Mouse (Mus musculus): ENCODE measurements at regions not wholly inside any gene's neighbourhood (a gene's known extent, or its start where the extent isn't known, plus 50 kb on each side); places are given as distances from the start of the nearest gene placed in this dataset.

DNA sequence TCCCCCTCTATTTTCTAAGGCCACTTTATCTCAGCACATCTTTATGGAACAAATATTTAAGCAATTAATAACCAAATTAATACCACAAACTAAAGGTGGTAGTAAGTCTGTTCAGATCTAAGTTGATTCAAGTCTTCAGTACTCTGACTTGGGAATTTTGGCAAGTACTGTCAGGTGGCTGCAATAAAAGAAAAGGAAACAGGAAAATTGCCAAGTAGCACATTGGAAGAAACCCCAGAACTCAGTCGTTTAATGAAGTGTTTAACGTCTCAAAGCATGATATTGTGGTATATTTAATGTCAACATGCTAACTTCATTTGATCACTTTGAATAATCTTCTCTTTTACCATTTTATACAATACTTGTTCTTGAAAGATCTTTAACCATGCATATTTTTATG lies 142.2 kb downstream of the Gm11146 start:
- no peak for DNase-seq (ENCODE audit: low spot score in 2 of 2)

DNA sequence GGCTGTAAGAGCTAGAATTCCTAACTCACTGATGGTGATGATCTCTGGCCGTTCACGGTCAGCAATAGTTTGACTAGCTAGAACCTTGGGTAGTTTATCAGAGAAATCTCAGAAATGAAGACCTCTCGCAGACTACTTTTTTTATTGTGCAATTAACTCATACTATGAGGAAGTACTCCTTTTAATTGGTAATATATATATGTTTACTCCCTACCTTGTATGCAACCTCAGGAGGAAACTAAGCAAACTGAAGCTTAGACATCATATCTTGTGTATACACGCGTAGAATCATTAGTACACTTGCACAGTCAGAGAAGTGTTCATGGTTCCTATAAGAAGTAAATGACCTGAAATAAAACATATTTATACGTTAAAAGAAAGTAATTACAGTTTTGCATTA lies 157.2 kb downstream of the Gm11146 start:
- no peak for DNase-seq (ENCODE audit: low spot score in 2 of 2)

DNA sequence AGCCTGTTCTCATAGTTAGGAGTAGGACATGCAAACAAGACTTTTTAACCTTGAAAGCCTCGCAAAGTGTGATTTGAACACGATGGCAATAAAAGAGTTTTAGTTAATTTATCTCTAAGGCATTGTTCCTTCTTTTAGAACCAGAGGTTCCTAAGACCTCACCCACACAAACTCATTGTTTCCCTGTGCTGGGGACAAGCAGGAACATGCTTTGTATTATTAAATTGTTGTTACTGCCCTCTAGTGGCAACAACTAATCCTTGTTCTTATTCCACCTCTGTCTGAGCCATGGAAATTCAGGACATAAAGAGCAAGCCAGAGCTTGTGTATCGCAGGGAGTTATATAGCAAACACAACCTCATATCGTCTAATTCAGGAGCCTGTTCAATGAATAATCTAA lies 157.9 kb downstream of the Gm11146 start:
- DNase-seq (ENCODE audit: low spot score in 2 of 2) = no peak

DNA sequence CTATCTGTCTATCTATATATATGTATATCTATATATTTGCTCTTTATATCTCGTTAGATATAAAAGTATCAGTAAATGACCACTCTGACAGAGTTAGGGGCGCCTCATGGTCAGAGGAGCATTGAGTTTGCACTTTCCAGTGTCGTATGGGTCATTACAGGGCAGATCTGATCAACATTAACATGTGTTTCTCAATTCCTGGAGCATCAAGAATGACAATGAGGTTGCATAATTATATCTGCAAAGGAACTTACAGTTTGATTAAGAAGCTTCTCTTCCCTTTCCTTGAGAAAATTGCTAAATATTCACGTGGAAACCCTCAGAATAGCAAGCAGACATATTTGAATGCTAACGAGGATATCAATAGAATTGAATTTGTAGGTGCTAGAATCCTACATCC lies 158.6 kb downstream of the Gm11146 start:
- no peak for DNase-seq (ENCODE audit: low spot score in 2 of 2)

DNA sequence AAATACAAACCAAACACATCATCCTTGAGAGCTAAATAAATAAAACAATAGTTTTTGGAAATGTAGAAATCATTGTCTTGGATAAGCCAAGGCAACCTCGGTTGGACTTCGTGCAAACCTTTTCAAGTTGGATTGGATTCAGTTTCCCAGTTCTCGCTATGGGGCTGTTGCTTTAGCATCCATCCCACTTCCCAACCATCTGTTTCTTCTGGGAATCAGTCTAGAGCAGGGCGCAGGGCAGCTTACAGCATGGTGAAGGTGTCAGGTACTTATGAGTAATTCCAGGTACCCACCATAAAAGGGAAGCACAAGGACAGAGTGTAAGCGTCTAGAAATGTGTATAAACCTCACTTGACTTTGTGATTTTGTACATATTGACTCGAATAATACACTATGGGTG lies 159.0 kb downstream of the Gm11146 start:
- no peak for DNase-seq (ENCODE audit: low spot score in 2 of 2)

DNA sequence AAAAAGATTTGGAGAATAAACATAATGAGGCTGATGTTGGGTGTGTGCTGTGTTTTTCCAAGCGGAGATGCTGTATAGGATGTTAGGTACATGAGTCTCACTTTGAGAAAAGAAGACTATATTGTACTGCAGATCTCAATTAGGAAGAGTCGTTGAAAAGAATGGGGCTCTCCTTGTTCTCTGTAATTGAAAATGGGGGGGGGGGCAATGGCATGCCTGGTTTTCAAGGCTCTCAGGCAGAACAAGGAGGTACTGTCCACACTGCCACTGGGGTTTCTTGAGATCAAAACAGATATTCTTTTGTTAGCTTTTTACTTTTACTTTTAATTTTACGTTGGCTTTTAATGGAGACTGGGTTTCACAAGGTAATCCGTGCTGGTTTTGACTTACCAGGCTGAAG lies 170.5 kb downstream of the Gm11146 start:
- DNase-seq (ENCODE audit: low spot score in 2 of 2) = no peak

DNA sequence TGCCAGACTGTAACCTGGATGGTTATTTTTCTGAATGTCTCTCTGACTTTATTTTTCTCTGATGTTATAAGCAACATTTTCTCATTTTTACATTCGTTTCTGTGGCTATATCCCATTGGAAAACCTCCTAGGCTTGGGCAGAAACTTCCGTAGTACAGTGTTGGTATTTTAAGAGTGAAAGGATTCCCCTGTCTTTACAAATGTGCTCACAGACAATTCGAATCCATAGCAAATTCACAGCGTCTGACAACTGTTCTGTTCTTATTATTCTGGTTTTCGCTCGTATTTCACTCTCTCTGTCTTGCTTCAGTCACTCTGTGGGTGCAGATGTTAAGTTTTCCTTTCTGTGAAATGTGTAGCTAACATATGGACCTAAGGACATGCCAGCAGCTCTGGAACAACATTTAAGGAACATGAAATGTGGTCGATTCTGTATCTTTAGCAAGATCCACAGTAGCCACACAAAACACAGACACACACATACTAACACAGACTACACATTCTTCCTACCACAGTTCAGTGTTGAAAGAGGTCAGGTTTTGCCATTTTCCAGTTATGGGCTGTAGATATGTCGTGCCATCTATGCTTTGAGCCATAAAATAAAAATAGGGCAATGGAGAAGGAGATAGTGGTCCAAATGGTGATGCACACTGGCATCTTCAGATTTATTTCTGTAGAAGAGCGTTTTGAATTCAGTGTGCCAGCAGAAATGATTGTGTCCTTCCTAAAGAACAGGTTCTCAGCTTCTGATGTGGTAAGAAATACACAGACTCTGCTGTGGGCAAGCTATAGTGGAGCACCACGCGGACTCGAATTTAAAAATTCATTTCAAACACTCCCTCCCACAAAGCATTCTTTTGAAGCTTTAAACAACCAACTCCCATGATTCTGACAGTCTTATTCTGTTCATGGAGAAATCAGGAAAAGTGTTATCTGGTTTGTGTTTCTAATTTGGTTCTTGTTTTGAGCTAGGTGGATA lies 179.2 kb downstream of the Gm11146 start:
- DNase-seq (ENCODE audit: low spot score in 2 of 2) = no peak

DNA sequence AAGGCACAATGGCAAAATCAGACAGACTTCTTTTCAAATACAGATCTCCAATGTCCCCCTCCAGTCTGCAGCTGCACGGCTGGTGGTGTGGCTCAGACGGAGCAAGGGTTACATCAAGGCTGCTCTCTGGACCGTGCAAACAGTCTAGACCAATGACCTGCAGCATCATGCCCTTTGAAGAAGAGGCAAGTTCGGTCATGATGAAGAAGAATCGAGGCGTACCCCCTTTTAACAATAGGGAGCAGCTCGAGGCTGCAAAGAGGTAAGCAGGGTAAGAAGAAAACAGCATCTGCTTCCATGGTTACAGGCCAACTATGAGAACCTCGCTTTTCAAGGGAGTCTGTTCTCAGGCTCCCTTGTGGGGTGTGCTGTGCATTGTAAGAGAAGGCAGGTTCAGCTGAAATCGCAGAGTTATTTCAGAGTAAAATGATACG lies 180.3 kb downstream of the Gm11146 start:
- DNase-seq (ENCODE audit: low spot score in 2 of 2) = no peak

DNA sequence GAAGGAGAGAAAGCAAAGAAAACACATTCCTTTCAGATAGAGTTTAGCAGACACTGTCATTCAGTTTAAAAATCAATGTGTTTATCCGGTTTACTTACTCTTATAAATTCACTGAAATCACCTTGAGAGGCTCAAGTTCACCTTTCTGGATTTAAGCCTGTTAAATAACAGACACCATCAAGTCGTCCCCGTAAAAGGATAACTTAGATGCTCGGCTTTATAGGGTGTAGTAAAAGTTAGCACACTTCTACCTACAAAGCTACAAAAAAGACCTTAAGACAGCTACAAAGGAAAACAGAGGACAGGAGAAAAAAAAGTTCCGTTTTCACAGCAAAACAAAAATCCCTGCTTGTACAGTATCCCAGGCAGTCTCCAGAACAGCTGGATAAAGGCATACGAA lies 180.9 kb downstream of the Gm11146 start:
- DNase-seq (ENCODE audit: low spot score in 2 of 2) = no peak

DNA sequence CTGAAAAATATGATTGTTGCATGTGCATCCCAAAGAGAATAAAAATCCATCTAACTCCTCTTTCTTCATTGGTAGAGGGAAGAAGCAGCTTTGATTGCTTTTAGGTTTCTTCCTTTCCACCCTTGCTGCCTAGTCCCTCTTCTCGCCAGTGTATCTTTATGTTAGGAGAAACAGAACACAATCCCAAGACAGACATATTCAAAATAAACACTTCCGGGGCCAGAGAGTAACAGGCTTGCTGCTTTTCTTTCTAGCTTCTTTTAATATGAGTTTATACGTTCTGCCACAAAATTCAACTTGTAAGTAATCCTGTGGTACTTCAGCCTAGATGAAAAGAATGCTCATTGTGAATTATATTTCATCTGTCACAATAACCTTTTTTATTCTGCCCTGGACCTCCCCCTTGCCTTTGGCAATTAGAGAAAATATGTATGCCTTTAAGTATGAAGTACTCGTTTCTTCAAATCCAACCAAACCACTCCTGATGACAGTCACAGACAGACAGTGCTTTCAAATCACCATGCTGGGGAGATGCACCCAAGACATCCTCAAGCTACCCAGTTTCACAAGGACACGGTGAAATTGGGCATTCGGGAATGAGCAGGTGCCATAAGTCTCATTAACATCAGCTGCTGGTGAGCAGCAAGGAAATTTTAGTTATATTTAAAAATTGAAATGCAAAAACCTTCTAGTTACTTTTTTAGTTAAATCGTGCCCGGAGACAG lies 181.6 kb downstream of the Gm11146 start:
- DNase-seq (ENCODE audit: low spot score in 2 of 2) = no peak

DNA sequence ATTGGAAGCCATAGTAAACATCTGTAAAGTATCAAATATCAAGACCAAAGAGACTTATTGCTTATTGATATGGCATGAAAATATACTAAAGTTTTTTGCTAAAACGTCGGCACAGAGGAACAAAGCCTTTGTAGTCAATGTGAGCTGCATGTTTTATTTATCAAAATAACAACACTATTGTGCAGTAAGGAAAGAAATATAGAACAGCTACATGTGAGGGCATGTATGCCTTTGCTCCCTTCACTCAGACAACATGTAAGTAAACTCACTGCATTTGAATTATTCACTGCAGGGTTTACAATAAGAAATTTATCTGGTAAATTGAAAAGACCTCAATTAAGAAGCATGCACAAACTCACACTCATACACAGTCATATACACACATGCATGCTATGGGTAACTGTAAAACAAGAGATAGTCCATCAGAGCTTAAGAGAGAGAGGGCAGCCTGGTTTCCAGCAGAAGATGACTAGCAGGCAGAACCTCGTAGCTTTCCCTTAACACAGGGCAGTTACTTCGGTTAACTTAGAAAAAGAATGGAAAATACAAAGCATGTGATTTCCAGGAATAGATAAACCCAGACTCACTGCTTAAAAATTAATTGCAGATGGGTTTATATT lies 182.7 kb downstream of the Gm11146 start:
- DNase-seq (ENCODE audit: low spot score in 2 of 2) = no peak

DNA sequence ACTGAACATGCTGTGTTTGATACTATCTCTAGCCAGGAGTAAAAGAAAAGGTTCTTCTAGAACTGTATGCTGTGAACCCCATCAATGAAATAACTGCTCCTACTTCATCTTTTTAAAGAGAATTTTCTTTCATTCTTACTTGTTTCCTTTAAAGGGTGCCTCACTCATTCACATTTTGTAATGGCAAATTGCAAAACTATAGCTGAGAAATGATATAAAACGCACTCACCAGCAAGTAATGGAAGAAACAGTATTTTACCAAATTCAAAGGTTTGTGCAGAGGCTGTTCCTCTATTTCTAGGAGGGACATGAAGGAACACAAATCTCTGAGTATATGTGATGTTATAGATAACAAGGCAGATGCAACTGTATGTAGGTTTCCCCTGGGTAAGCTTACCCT lies 183.4 kb downstream of the Gm11146 start:
- DNase-seq (ENCODE audit: low spot score in 2 of 2) = no peak

DNA sequence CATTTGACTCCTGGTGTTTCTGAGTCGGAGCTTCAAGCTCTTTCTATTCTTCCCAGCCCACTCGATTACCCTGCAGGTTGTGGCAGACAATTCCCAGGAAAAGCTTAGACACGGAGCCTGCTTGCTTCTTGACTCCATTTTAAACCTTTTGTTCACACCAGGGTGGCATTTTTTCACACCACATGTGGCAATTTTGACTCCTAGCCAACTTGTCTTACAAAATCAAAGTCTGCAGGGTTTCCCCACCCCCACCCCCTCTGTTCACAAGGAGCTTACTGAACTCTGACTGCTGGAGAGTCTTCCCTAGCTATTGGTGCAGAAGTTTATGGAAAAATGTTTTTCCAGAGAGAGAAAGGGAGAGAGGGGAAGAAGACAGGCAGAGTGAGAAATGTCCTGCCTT lies 184.1 kb downstream of the Gm11146 start:
- DNase-seq (ENCODE audit: low spot score in 2 of 2) = no peak

DNA sequence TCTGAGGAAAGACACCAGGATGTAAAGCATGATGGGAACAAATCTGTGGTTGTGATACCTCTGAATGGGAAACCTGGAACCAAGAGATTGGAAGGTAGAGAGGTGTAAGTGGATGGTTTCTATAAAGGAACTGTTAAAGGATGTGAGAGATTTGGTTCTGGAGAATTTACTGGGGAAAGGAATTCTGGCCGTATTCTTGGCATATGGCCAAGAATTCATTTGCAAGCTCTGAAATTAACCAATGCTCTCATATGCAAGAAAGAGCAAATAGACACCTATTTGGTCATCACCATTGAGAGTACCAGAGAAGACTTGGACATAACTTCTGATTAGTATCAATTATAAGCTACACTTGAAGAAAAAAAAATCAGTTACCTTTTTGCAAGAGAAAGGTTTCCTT lies 187.3 kb downstream of the Gm11146 start:
- no peak for DNase-seq (ENCODE audit: low spot score in 2 of 2)

DNA sequence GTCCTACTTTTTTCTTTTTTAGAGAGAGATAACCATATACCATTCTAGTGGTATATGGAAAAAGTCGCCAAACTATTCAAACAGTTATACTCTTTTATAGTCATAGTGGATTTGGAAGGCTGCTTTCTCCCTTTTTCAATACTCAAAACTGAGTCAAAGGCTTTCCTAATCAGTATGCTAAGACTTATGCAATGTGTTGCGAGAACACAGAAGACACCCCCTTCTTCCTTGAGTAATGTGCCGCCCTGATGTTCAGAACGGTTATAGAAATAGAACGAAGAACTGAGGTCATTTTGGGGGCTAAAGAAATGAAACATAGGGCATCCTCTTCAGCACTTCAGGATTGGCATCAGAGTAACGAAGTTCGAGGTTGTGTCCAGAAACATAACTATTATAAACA lies 192.7 kb downstream of the Gm11146 start:
- DNase-seq (ENCODE audit: low spot score in 2 of 2) = no peak

DNA sequence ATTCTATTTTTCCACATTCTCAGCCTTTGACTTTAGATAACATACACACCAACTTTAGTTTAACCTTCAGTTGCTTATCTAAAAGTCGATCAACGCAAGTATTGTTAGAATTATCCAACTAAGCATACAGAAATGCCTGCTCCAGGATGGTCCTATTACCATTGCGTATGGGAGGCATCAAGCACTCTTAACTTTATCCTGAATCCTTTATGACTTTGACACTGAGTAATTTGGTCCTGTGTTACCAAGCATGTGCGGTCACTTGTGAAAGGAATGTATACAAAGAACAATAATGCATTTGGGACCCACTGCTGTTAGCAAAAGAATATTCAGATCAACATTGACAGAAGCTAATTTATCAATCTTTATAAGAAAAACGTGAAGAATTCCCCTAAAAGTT lies 194.9 kb downstream of the Gm11146 start:
- no peak for DNase-seq (ENCODE audit: low spot score in 2 of 2)

DNA sequence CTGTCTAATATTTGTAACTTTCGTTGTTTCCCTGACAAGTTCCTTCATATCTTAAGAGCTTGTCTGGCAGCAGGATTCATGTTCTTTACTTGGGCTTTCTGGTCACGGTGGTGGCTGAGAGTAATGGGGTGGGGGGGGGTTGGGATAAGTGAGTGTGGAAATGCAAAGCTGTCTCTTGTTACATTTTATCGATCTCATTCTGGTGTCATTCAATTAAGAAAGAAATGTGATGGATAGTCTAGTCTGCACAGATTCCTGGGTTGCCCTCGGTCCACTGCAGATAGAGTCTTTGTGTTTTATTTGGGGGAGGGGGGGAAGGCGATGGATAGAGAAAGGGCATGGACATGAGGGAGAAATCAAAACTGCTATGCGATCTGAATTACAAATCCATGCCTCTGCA lies 196.0 kb downstream of the Gm11146 start:
- DNase-seq (ENCODE audit: low spot score in 2 of 2) = no peak

DNA sequence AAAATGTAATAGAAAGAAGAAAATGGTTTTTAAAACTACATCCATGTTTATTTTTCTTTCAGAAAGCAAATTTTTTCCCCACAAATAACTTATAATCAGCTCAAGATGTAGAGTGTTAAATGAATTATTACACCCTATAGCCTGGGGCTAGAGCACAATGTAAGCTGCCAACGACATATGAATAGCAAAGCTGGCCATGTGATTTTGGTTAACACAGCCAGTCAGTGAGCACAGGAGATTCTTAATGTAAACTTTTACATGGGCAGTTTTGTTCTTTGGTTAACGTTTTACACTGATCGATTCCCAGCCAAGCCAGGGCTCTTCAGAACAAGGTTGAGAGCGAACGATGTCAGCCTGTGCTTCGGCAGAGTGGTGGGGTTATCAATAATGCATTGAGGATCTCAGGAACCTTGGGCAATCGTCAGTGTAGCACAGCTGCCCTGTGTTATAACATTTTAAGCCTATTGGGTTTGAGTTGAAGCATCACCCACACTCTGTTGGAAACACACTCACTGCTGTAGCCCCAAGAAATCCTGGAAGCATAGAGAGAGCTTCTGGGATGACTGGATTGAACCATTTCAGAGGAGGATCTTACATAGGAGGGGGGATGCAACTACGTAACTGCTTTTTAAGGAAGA lies 196.6 kb downstream of the Gm11146 start:
- DNase-seq (ENCODE audit: low spot score in 2 of 2) = no peak

DNA sequence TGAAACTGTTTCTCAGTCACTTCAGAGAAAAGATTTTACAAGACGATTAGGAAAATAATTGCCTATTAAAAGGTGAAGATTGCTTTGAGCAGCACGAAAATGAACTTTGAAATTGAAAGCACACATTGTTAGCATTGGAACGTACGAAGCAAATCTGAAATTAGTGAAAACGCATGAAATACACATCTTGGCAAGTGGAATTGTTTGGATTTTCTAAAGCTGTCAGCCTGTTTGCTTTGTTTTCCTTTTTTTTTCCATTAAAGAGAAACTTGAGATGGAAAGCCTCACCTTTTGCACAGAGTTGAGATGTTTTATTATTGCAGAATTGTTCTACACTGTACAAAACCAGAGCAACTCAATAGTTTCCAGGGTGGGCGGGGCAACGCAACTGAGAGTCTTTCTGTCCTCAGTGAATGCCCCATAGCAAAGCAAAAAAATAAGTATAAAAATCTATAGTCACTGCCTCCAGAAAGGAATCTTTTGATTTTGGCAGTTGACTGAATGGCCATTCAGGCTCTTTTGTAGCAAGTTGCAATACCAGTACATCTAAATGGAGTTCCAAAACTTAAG lies 199.1 kb downstream of the Gm11146 start:
- DNase-seq (ENCODE audit: low spot score in 2 of 2) = no peak

DNA sequence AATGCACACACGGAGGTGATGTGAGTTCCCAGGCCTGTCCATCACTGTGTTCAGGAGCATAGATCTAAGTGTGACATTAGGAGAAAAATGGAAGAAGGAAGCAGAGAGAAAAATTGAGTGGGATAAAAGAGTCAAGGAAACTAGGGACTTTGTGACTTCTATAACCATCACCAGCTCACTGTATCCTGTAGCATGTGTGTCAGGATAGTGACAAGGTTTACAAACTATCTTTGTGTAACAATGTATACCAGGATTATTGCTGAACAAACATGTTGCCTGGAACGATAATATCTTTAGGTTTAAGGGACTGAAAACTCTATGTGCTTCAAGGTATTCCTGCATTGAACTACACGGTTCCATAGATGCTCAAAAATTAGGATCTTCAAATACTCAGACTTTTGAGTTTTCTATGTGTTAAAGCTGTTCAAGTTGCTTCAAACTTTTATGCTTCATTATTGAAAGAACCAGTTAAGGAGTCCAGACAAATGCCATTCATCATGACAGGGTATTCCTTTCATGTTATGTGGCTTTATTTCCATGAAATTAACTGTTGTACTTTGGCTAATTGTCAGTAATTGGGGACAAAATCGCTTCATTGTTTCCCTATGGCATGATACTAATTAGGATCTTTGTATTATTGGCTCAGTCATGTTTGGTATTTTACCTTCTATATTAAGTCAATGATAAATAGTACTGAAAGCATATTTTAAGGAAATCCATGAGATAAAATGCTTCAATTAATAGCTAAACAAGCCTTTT lies 200.5 kb downstream of the Gm11146 start:
- DNase-seq (ENCODE audit: low spot score in 2 of 2) = no peak

DNA sequence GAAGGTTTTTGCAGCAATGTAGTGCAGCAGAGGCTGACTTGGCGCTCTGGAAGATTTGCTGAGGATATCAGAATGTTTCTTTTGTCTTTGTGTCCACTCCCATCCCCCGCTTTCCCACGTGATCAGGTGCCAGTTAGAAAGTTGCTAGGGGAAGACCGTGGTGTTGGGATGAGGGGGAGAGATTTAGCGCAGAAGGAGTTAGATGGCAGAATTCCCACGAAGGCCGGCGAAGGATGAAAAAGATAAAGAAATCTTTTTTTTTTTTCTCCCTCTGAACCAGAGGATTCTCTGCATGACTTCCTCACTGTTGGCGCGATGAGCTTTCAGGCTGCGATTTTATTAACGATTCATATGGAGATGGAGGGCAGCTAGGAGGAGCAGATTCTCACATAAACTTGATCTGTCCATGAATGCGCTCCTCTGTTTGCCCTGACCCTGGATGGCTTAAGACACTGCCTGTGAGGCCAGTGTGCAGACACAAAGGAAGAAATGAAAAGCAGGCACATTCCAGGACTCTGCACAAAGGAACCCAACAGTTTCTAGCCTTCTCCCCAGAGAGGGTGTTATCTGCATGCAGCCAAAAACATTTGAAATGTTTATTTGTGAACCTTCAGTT lies 201.5 kb downstream of the Gm11146 start:
- peak in 1 of 2 experiments; percentile 49 for DNase-seq (ENCODE audit: low spot score in 2 of 2)
